Mouse (Mus musculus): Measurements from ENCODE around the gene Foxr2. TPM values are rescaled to one million over a fixed set of nuclear protein-coding genes. Genes with fewer than 3 reads are reported as not detected.
A peak's percentile ranks its signal among the peaks of the same experiment; 100 is the strongest.

Foxr2 gene
- polyA plus RNA-seq (2014; fragmentation: Nextera tagmentation; extraction: Ambion mirVana): 0.50 and 1.1 TPM in 2 replicates

- Histone ChIP-seq H3K27me3 (replicated peaks; ENCODE audit: control insufficient read depth, insufficient read depth, low read length) (no peaks in the 10 kb centered on the region), H3K27ac (ENCODE audit: low read depth, low read length) (no peak within 1 kb of the TSS), H3K36me3 (ENCODE audit: control insufficient read depth, insufficient read depth, low read length) (no peaks in the 10 kb centered on the region), H3K4me3 (ENCODE audit: low read depth, low read length) (no peak within 1 kb of the TSS), H3K4me2 (ENCODE audit: low read length) (no peak within 1 kb of the TSS), H3K9me3 (replicated peaks; ENCODE audit: control insufficient read depth, low read length) (no peaks in the 10 kb centered on the region), H3K4me1 (ENCODE audit: control insufficient read depth, insufficient read depth, low read length) (no peaks in the 10 kb centered on the region), H3K9ac (ENCODE audit: low read length) (no peak within 1 kb of the TSS)
- DNase-seq (ENCODE audit: low spot score): no peak
- WGBS: 19% methylated on average over 2 of the region's 3 CpGs
- no peak for ATAC-seq
These were observed at the start of gene Foxr2 for GRCm38 (mm10) chrX:153118486-153118885. Gene Foxr2, plus strand, starts transcription at chrX:153118786.

- 31% methylated on average over 2 of the region's 2 CpGs for WGBS
- Histone ChIP-seq H3K27me3 (replicated peaks; ENCODE audit: control insufficient read depth, insufficient read depth, low read length) (no peaks in the 10 kb centered on the region), H3K4me2 (ENCODE audit: low read length) (no peak overlapping the region), H3K9me3 (replicated peaks; ENCODE audit: control insufficient read depth, low read length) (no peaks in the 10 kb centered on the region), H3K4me1 (ENCODE audit: control insufficient read depth, insufficient read depth, low read length) (no peaks in the 10 kb centered on the region), H3K9ac (ENCODE audit: low read length) (no peak overlapping the region), H3K36me3 (ENCODE audit: control insufficient read depth, insufficient read depth, low read length) (no peaks in the 10 kb centered on the region), H3K27ac (ENCODE audit: low read depth, low read length) (no peak overlapping the region), H3K4me3 (ENCODE audit: low read depth, low read length) (no peak overlapping the region)
- no peak for ATAC-seq
- DNase-seq (ENCODE audit: low spot score): no peak
These were observed 427 bp downstream of the Foxr2 start for GRCm38 (mm10) chrX:153119013-153119412.

- Histone ChIP-seq H3K4me1 (ENCODE audit: control insufficient read depth, insufficient read depth, low read length) (no peaks in the 10 kb centered on the region), H3K9me3 (replicated peaks; ENCODE audit: control insufficient read depth, low read length) (no peaks in the 10 kb centered on the region), H3K27me3 (replicated peaks; ENCODE audit: control insufficient read depth, insufficient read depth, low read length) (no peaks in the 10 kb centered on the region), H3K4me3 (ENCODE audit: low read depth, low read length) (peak within 1 kb of the TSS; percentile 46), H3K36me3 (ENCODE audit: control insufficient read depth, insufficient read depth, low read length) (no peaks in the 10 kb centered on the region), H3K9ac (ENCODE audit: low read length) (peak within 1 kb of the TSS; percentile 60), H3K27ac (ENCODE audit: low read depth, low read length) (peak within 1 kb of the TSS; percentile 30; the same call in 1 of the 2 replicates), H3K4me2 (ENCODE audit: low read length) (peak within 1 kb of the TSS; percentile 52)
- 28% methylated on average over 47 of the region's 47 CpGs for WGBS
- DNase-seq (ENCODE audit: low spot score) (peak; percentile 89), ATAC-seq (peak; percentile 98)
These were observed 21.3 kb downstream of the Foxr2 start, which contains the start of gene Rragb for GRCm38 (mm10) chrX:153139734-153140515. Gene Rragb, plus strand, starts transcription at chrX:153139981.

- 57% methylated on average over 3 of the region's 3 CpGs for WGBS
These were observed 24.1 kb downstream of the Foxr2 start for GRCm38 (mm10) chrX:153142656-153143055.

GRCm38 (mm10) chrX:153151766-153152165, 33.2 kb downstream of the Foxr2 start:
- ATAC-seq (no peak), DNase-seq (ENCODE audit: low spot score) (no peak)
- no peaks in the 10 kb centered on the region for H3K9me3 ChIP-seq (replicated peaks; ENCODE audit: control insufficient read depth, low read length)
- no peaks in the 10 kb centered on the region for H3K4me1 ChIP-seq (ENCODE audit: control insufficient read depth, insufficient read depth, low read length)
- no peaks in the 10 kb centered on the region for H3K36me3 ChIP-seq (ENCODE audit: control insufficient read depth, insufficient read depth, low read length)
- no peaks in the 10 kb centered on the region for H3K27me3 ChIP-seq (replicated peaks; ENCODE audit: control insufficient read depth, insufficient read depth, low read length)
- H3K4me2 ChIP-seq (ENCODE audit: low read length): no peak overlapping the region
- H3K9ac ChIP-seq (ENCODE audit: low read length): no peak overlapping the region
- no peak overlapping the region for H3K4me3 ChIP-seq (ENCODE audit: low read depth, low read length)
- WGBS: 28% methylated on average over 1 of the region's 1 CpGs
- H3K27ac ChIP-seq (ENCODE audit: low read depth, low read length): no peak overlapping the region

More at GRCm38 (mm10) chrX:153142656-153143055, 24.1 kb downstream of the Foxr2 start:
- no peak overlapping the region for H3K4me3 ChIP-seq (ENCODE audit: low read depth, low read length)
- DNase-seq (ENCODE audit: low spot score): no peak
- ATAC-seq: no peak
- H3K9ac ChIP-seq (ENCODE audit: low read length): no peak overlapping the region
- no peak overlapping the region for H3K4me2 ChIP-seq (ENCODE audit: low read length)
- H3K27me3 ChIP-seq (replicated peaks; ENCODE audit: control insufficient read depth, insufficient read depth, low read length): no peaks in the 10 kb centered on the region
- H3K4me1 ChIP-seq (ENCODE audit: control insufficient read depth, insufficient read depth, low read length): no peaks in the 10 kb centered on the region
- no peaks in the 10 kb centered on the region for H3K9me3 ChIP-seq (replicated peaks; ENCODE audit: control insufficient read depth, low read length)
- H3K36me3 ChIP-seq (ENCODE audit: control insufficient read depth, insufficient read depth, low read length): no peaks in the 10 kb centered on the region
- no peak overlapping the region for H3K27ac ChIP-seq (ENCODE audit: low read depth, low read length)

GRCm38 (mm10) chrX:153155322-153155721, 36.7 kb downstream of the Foxr2 start:
- Histone ChIP-seq H3K9me3 (replicated peaks; ENCODE audit: control insufficient read depth, low read length) (no peaks in the 10 kb centered on the region), H3K9ac (ENCODE audit: low read length) (no peak overlapping the region), H3K4me3 (ENCODE audit: low read depth, low read length) (no peak overlapping the region), H3K4me1 (ENCODE audit: control insufficient read depth, insufficient read depth, low read length) (no peaks in the 10 kb centered on the region), H3K36me3 (ENCODE audit: control insufficient read depth, insufficient read depth, low read length) (0 out of 2 replicates have a peak, but pooled peaks cover 4% of the 10 kb centered on the region), H3K27ac (ENCODE audit: low read depth, low read length) (no peak overlapping the region), H3K4me2 (ENCODE audit: low read length) (no peak overlapping the region), H3K27me3 (replicated peaks; ENCODE audit: control insufficient read depth, insufficient read depth, low read length) (no peaks in the 10 kb centered on the region)
- ATAC-seq: no peak
- 61% methylated on average over 3 of the region's 3 CpGs for WGBS
- DNase-seq (ENCODE audit: low spot score): peak; percentile 31

- ATAC-seq (no peak), DNase-seq (ENCODE audit: low spot score) (peak; percentile 4)
- Histone ChIP-seq H3K36me3 (ENCODE audit: control insufficient read depth, insufficient read depth, low read length) (no peaks in the 10 kb centered on the region), H3K27ac (ENCODE audit: low read depth, low read length) (no peak overlapping the region), H3K4me2 (ENCODE audit: low read length) (no peak overlapping the region), H3K4me1 (ENCODE audit: control insufficient read depth, insufficient read depth, low read length) (no peaks in the 10 kb centered on the region), H3K4me3 (ENCODE audit: low read depth, low read length) (no peak overlapping the region), H3K27me3 (replicated peaks; ENCODE audit: control insufficient read depth, insufficient read depth, low read length) (no peaks in the 10 kb centered on the region), H3K9me3 (replicated peaks; ENCODE audit: control insufficient read depth, low read length) (no peaks in the 10 kb centered on the region), H3K9ac (ENCODE audit: low read length) (no peak overlapping the region)
- WGBS: 3% methylated on average over 1 of the region's 1 CpGs
These were observed 56.2 kb downstream of the Foxr2 start for GRCm38 (mm10) chrX:153174786-153175185.

GRCm38 (mm10) chrX:153182221-153182620, 63.6 kb downstream of the Foxr2 start:
- 92% methylated on average over 2 of the region's 2 CpGs for WGBS
- no peak overlapping the region for H3K27ac ChIP-seq (ENCODE audit: low read depth, low read length)
- H3K9ac ChIP-seq (ENCODE audit: low read length): no peak overlapping the region
- no peak overlapping the region for H3K4me3 ChIP-seq (ENCODE audit: low read depth, low read length)
- no peaks in the 10 kb centered on the region for H3K27me3 ChIP-seq (replicated peaks; ENCODE audit: control insufficient read depth, insufficient read depth, low read length)
- DNase-seq (ENCODE audit: low spot score): no peak
- H3K4me2 ChIP-seq (ENCODE audit: low read length): no peak overlapping the region
- no peaks in the 10 kb centered on the region for H3K4me1 ChIP-seq (ENCODE audit: control insufficient read depth, insufficient read depth, low read length)
- H3K9me3 ChIP-seq (replicated peaks; ENCODE audit: control insufficient read depth, low read length): no peaks in the 10 kb centered on the region
- no peaks in the 10 kb centered on the region for H3K36me3 ChIP-seq (ENCODE audit: control insufficient read depth, insufficient read depth, low read length)
- no peak for ATAC-seq
